Comparison of ENCODE assay signal across 31 mouse cellular contexts in genomic region chr7:122979514-122979913, GRCm38 (mm10).
"Had no signal": no experiment of that assay in that cellular context is flagged by ENCODE, and none has a peak within 500 bp of the region (broad histone marks: within the 10 kb centered on the region; RNA-seq: fewer than 3 reads in every experiment).

No protein-coding gene starts in this region.

- H3K36me3 ChIP-seq: intestine, embryonic 15.5 days had no signal

- H3K9me3 ChIP-seq: heart, embryonic 10.5 days; heart, embryonic 12.5 days; heart, embryonic 13.5 days; heart, embryonic 15.5 days; hindbrain, embryonic 10.5 days; hindbrain, embryonic 12.5 days; hindbrain, embryonic 13.5 days; hindbrain, embryonic 15.5 days; intestine, embryonic 15.5 days; kidney, embryonic 15.5 days had no signal

- H3K4me1 ChIP-seq: heart, embryonic 10.5 days; hindbrain, embryonic 10.5 days; hindbrain, embryonic 12.5 days; intestine, embryonic 15.5 days; kidney, embryonic 15.5 days had no signal

- DNase-seq: heart, postnatal 10 days; heart, postnatal 14 days; heart, postnatal 36 days; heart, postnatal 4 days; kidney, adult 11 months; kidney, adult 18-20 months; kidney, adult 2 months; kidney, adult 8-10 months; kidney, adult 9 months; kidney, postnatal 10 days; kidney, postnatal 14 days; kidney, postnatal 25 days; kidney, postnatal 36 days; kidney, postnatal 4 days; layer of hippocampus, adult 9-11 months; layer of hippocampus, postnatal 36 days had no signal

- H3K27me3 ChIP-seq: heart, embryonic 12.5 days; heart, embryonic 13.5 days; heart, embryonic 15.5 days; hindbrain, embryonic 12.5 days; hindbrain, embryonic 13.5 days; hindbrain, embryonic 15.5 days; intestine, embryonic 15.5 days; kidney, embryonic 15.5 days had no signal

- H3K27ac ChIP-seq: heart, embryonic 10.5 days; heart, embryonic 13.5 days; heart, embryonic 15.5 days; hindbrain, embryonic 10.5 days; hindbrain, embryonic 12.5 days; hindbrain, embryonic 13.5 days; hindbrain, embryonic 14.5 days; hindbrain, embryonic 15.5 days; hindbrain, postnatal 0 days; intestine, embryonic 15.5 days; kidney, embryonic 15.5 days; kidney, postnatal 0 days; layer of hippocampus, adult 2 months; left cerebral cortex, adult 2 months had no signal

- H3K4me3 ChIP-seq: heart, embryonic 10.5 days; heart, embryonic 12.5 days; heart, embryonic 13.5 days; heart, embryonic 15.5 days; hindbrain, embryonic 10.5 days; hindbrain, embryonic 12.5 days; hindbrain, embryonic 13.5 days; hindbrain, embryonic 15.5 days; intestine, embryonic 15.5 days; kidney, embryonic 15.5 days; layer of hippocampus, adult 2 months; left cerebral cortex, adult 2 months had no signal

- H3K9ac ChIP-seq: heart, embryonic 12.5 days; heart, embryonic 13.5 days; heart, embryonic 15.5 days; hindbrain, embryonic 12.5 days; hindbrain, embryonic 13.5 days; hindbrain, embryonic 14.5 days; hindbrain, embryonic 15.5 days; intestine, embryonic 15.5 days; kidney, embryonic 15.5 days had no signal
